In genomic region chr3:84867434-84867975, GRCm38 (mm10) we compare ENCODE assay signal across 13 mouse cellular contexts. TPM values are rescaled to one million over a fixed set of nuclear protein-coding genes. Genes with fewer than 3 reads are reported as not detected.
A peak's percentile ranks its signal among the peaks of the same experiment; 100 is the strongest.
DNase-seq lines count a peak whose midpoint lies in the region; ATAC-seq and TF ChIP-seq lines count a peak whose summit lies in the region.
"Had no signal": no experiment of that assay in that cellular context is flagged by ENCODE, and none has a peak within 500 bp of the region (broad histone marks: within the 10 kb centered on the region; RNA-seq: fewer than 3 reads in every experiment).

No protein-coding gene starts in this region.

- intact Hi-C loops in gastrocnemius, adult 2 months (cut with DNase I) = no loop called here
- intact Hi-C loops in left cerebral cortex, postnatal 25 days (cut with DNase I) = no loop called here

- no peak overlapping the region for H3K9ac ChIP-seq in lung, postnatal 0 days (replicated peaks; ENCODE audit: low read depth)

- H3K36me3 ChIP-seq in lung, postnatal 0 days (ENCODE audit: insufficient read depth, low read length) = no peaks in the 10 kb centered on the region

- H3K9me3 ChIP-seq in lung, postnatal 0 days (ENCODE audit: low read length) = no peaks in the 10 kb centered on the region
- H3K9me3 ChIP-seq: G1E; midbrain, embryonic 10.5 days had no signal

- no peak for DNase-seq in gastrocnemius, adult 2 months
- DNase-seq in gastrocnemius, adult 8-10 months (ENCODE audit: low spot score in 2 of 2) = no peak
- peak; percentile 21 to 37 for DNase-seq in left cerebral cortex, postnatal 25 days (ENCODE audit: low spot score in 2 of 2)
- no peak for DNase-seq in left cerebral cortex, adult 11 months (ENCODE audit: low spot score)
- DNase-seq in MN1 (ENCODE audit: low spot score) = peak; percentile 8
- DNase-seq in cerebellum, adult 9-10 months = no peak
- DNase-seq in lung, postnatal 0 days (ENCODE audit: low spot score) = no peak
- DNase-seq: B cell, adult 2 months; retina, postnatal 1 day; thymus, adult 2 months had no signal

- peaks cover 3% of the 10 kb centered on the region; the same call in 1 of the 2 replicates for H3K4me1 ChIP-seq in lung, postnatal 0 days (ENCODE audit: insufficient read depth, low read depth, low read length)

- TF ChIP-seq CTCF in gastrocnemius, adult 2 months (IDR thresholded peaks at IDR 0.05) = no peak
- TF ChIP-seq CTCF in lung, postnatal 0 days (IDR thresholded peaks at IDR 0.05) = no peak

- 47% methylated on average over 1 of the region's 1 CpGs for WGBS in lung, postnatal 0 days

- no peak overlapping the region for H3K4me3 ChIP-seq in gastrocnemius, adult 2 months
- H3K4me3 ChIP-seq in lung, postnatal 0 days (ENCODE audit: low read depth, low read length) = no peak overlapping the region
- H3K4me3 ChIP-seq: midbrain, embryonic 10.5 days had no signal

- TF ChIP-seq EP300 in lung, postnatal 0 days (IDR thresholded peaks at IDR 0.05) = no peak

- no peaks in the 10 kb centered on the region for H3K27me3 ChIP-seq in lung, postnatal 0 days (replicated peaks; ENCODE audit: insufficient read depth, low read length)

- no peak overlapping the region for H3K4me2 ChIP-seq in lung, postnatal 0 days (replicated peaks; ENCODE audit: low read depth, low read length)

- peak overlapping the region; percentile 25; the same call in 1 of the 2 replicates for H3K27ac ChIP-seq in gastrocnemius, adult 2 months
- H3K27ac ChIP-seq in lung, postnatal 0 days (ENCODE audit: low read length) = no peak overlapping the region
- H3K27ac ChIP-seq: midbrain, embryonic 10.5 days had no signal

- peak; percentile 37; the same call in 1 of the 2 replicates for ATAC-seq in megakaryocyte progenitor cell, adult 5-6 weeks (replicated peaks; ENCODE audit: poor library complexity)
- no peak for ATAC-seq in lung, postnatal 0 days

RNA-seq across cellular contexts. Expression of gene Fbxw7, which starts 52.4 kb away (rescaled TPM):
- 10 to 100 TPM; 12.1 to 27.7 TPM for total RNA-seq in gastrocnemius, adult 2 months (2021)
- total RNA-seq in gastrocnemius, adult 8-10 months (2022) = 10 to 100 TPM; 15.7 to 22.0 (median 19.0) TPM
- 100 to 1,000 TPM; 265 to 269 TPM for total RNA-seq in left cerebral cortex, postnatal 25 days (2021)
- total RNA-seq in megakaryocyte progenitor cell, adult 5-6 weeks (2015) = 7.5 and 8.4 TPM in 2 replicates
- total RNA-seq in megakaryocyte progenitor cell, adult 5-6 weeks (2017) = 10.0 and 18.5 TPM in 2 replicates
- 8.2 and 8.6 TPM in 2 replicates for polyA plus RNA-seq in lung, postnatal 0 days (2015; fragmentation: Nextera tagmentation; extraction: Ambion mirVana)

Comparison
In these comparisons a context has a peak if more than half of its experiments do, and no peak if none do; other contexts are left out.
1. DNase-seq: peak in left cerebral cortex, postnatal 25 days (2 of 2) and MN1 (single experiment); none in gastrocnemius, adult 2 months (single experiment), gastrocnemius, adult 8-10 months (0 of 2), left cerebral cortex, adult 11 months (single experiment), cerebellum, adult 9-10 months (single experiment) and lung, postnatal 0 days (single experiment).
2. RNA of gene Fbxw7, which starts 52.4 kb away (total RNA-seq): 265 to 269 TPM in left cerebral cortex, postnatal 25 days; 12.1 to 27.7 TPM in gastrocnemius, adult 2 months, 15.7 to 22.0 TPM in gastrocnemius, adult 8-10 months and 7.5 to 18.5 TPM in megakaryocyte progenitor cell, adult 5-6 weeks; every median in the first group is over 4 times any median in the second.